Mouse (Mus musculus): ENCODE data around the gene Slc39a9.

DNA sequence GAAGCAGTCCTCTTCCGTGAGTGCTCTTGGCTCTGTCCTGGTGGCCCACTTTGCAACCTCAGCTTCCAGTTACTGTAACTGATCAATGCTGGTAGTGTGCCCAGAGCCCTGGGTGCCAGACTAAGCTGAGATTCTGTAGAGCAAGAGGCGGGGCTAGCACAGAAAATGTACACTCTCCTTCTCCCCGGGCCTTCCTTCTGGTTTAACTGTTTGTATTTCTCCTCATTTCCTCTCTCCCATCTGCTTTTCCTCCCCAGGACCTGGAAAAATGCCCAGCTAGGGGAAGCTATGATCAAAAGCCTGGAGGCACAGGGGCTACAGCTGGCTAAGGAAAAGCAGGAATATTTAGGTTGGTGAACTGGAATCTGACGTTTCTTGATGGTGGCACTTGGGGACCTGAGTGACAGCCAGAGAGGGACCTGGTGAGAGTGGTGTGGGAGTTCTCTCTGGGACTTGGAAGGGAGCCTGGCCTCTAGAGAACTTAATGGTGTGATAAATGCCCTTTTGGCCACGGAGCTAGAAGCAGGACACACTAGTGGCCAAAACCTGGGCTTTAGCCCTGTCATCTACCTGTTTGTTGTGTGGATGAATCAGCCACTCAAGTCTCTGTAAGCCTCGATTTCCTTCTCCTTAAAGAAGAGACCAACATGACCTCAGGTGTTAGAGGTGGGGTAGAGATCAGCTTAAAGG is 63.4 kb downstream of the Slc39a9 start:
- no peak for TF ChIP-seq POLR2A (IDR thresholded peaks at IDR 0.05; ENCODE audit: low read depth, low read length)
- TF ChIP-seq CTCF (conservative IDR thresholded peaks at IDR 0.05; ENCODE audit: insufficient read depth, insufficient read length, low read depth, low read length): no peak

All from kidney, adult 2 months (tissue).